Mouse (Mus musculus) erythroblast, embryonic 14.5 days (primary cell): ENCODE results near the gene Epha8. TPM values are rescaled to one million over a fixed set of nuclear protein-coding genes. Genes with fewer than 3 reads are reported as not detected.

Experiments used
- H3K27me3 ChIP-seq: 2 replicates; pipeline ENCODE4 v1.6.1; 2012; ENCODE audit warnings: inconsistent platforms; ENCODE audit not compliant: control insufficient read depth
- H3K36me3 ChIP-seq: 2 replicates; pipeline ENCODE4 v1.6.1; 2012; ENCODE audit warnings: mild to moderate bottlenecking, inconsistent platforms; ENCODE audit not compliant: control insufficient read depth
- H3K4me1 ChIP-seq: 2 replicates; pipeline ENCODE4 v1.6.1; 2012; ENCODE audit warnings: inconsistent platforms; ENCODE audit not compliant: control insufficient read depth
- H3K4me3 ChIP-seq: replicated peaks from 2 replicates; pipeline ENCODE3; 2012; ENCODE audit warnings: moderate library complexity, mild to moderate bottlenecking, inconsistent platforms
- H3K9me3 ChIP-seq: 2 replicates; pipeline ENCODE4 v1.6.1; 2012; ENCODE audit warnings: low read length, inconsistent platforms, mixed read lengths; ENCODE audit not compliant: control insufficient read depth
- GATA1 ChIP-seq: IDR thresholded peaks from 2 replicates; pipeline ENCODE4 v1.6.1; 2012; ENCODE audit warnings: low read length, inconsistent platforms, mixed read lengths
- TAL1 ChIP-seq: IDR thresholded peaks from 3 replicates; pipeline ENCODE4 v1.6.1; 2012; ENCODE audit warnings: low read length, inconsistent platforms, mixed read lengths
- polyA plus RNA-seq: library from polyadenylated mRNA; stranded (reverse); fragments of >175 nt; gene quantifications from 2 replicates; pipeline ENCODE4 v1.2.3, GENCODE M21; 2012

Epha8 gene
- polyA plus RNA-seq, 1 experiment: 12.9 TPM

DNA sequence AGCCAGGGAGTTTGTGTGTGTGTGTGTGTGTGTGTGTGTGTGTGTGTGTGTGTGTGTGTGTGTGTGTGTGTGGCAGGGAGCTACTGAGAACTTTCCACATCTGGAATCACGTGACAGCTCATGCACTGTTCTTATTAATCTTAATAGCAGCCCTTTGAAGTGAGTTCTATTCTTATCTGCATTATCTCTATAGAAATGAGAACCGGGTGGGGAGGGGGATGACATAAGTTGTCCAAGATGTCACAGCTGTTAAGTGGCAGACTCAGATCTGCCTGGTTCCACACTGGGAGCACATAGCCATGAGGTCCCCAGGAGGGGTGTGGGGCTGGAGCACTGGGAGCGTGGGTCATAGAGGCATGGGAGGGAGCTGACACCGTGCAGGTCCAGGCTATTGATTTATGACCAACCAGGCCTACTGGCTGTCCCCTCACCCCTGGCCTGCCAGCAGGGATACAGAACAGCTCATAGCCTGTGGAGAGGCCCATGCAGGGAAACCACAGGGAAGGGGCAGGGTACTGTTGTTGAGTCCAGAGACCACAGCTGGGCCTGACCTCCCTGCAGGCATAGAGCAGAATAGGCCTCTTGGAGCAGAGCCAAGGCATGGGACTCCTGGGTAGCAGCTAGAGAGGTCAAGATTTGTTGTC lies 5.1 kb upstream of the Epha8 start:
- no peak overlapping the region for H3K4me3 ChIP-seq
- H3K4me1 ChIP-seq: peaks cover 6% of the 10 kb centered on the region
- peaks cover 71% of the 10 kb centered on the region for H3K27me3 ChIP-seq
- no peaks in the 10 kb centered on the region for H3K9me3 ChIP-seq
- no peaks in the 10 kb centered on the region for H3K36me3 ChIP-seq
- TF ChIP-seq TAL1 (no peak), GATA1 (no peak)

GRCm38 (mm10) chr4:136960581-136960980 lies 4.0 kb upstream of the Epha8 start:
- H3K4me1 ChIP-seq: peaks cover 6% of the 10 kb centered on the region
- H3K27me3 ChIP-seq: peaks cover 72% of the 10 kb centered on the region
- TF ChIP-seq TAL1 (no peak), GATA1 (no peak)

GRCm38 (mm10) chr4:136960068-136960467 lies 3.5 kb upstream of the Epha8 start:
- Histone ChIP-seq H3K4me1 (peaks cover 3% of the 10 kb centered on the region; the same call in 1 of the 2 replicates), H3K36me3 (no peaks in the 10 kb centered on the region), H3K27me3 (peaks cover 72% of the 10 kb centered on the region), H3K4me3 (no peak overlapping the region), H3K9me3 (peaks cover 2% of the 10 kb centered on the region; the same call in 1 of the 2 replicates)
- no peak for TF ChIP-seq GATA1
- no peak for TF ChIP-seq TAL1

More at GRCm38 (mm10) chr4:136960581-136960980, 4.0 kb upstream of the Epha8 start:
- Histone ChIP-seq H3K4me3 (no peak overlapping the region), H3K9me3 (peaks cover 2% of the 10 kb centered on the region; the same call in 1 of the 2 replicates), H3K36me3 (no peaks in the 10 kb centered on the region)

- Histone ChIP-seq H3K36me3 (no peaks in the 10 kb centered on the region), H3K27me3 (peaks cover 68% of the 10 kb centered on the region), H3K4me1 (peaks cover 2% of the 10 kb centered on the region; the same call in 1 of the 2 replicates), H3K9me3 (peaks cover 2% of the 10 kb centered on the region; the same call in 1 of the 2 replicates), H3K4me3 (no peak overlapping the region)
- TF ChIP-seq TAL1 (no peak), GATA1 (no peak)
Measured at GRCm38 (mm10) chr4:136954562-136954961, 2.1 kb downstream of the Epha8 start.

DNA sequence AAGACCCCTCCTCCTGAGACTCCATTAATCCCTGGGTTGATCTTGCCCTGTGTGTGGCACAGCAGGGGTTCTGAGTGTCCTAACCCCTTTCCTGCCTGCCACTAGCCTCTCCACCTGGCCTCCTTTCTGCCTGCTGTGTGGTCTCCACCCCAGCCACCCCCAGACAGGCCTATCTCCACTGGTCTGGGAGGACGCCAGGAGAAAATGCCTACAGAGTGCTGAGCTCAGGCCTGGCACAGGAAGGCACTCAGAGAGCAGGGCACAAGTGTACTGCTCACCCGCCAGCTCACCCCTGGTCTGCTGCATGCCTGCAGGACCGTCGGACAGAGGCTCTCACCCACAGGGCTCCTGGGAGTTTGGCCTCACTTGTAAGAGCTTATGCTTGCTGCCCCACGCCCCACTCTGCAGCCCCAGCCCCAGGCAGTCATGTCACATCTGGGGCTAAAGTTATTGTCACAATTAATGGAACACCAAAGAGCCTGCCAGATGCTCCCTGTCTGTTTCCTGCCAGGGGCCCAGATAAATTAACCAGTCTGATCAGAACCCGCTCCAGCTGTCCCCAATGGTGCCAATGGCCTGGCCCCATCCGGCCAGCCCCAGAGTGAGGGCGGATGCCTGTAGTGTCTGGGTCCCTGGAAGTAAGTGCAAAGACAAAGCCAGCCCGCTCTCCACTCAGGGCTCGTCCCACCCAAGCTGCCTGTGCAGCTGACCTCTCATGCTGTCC lies 7.2 kb downstream of the Epha8 start:
- no peaks in the 10 kb centered on the region for H3K9me3 ChIP-seq
- H3K27me3 ChIP-seq: peaks cover 52% of the 10 kb centered on the region
- H3K4me1 ChIP-seq: peaks cover 4% of the 10 kb centered on the region
- no peak overlapping the region for H3K4me3 ChIP-seq
- no peaks in the 10 kb centered on the region for H3K36me3 ChIP-seq
- TF ChIP-seq GATA1: no peak
- TF ChIP-seq TAL1: no peak

GRCm38 (mm10) chr4:136945397-136945796 lies 11.2 kb downstream of the Epha8 start:
- peaks cover 4% of the 10 kb centered on the region for H3K4me1 ChIP-seq
- H3K4me3 ChIP-seq: no peak overlapping the region
- no peaks in the 10 kb centered on the region for H3K36me3 ChIP-seq
- peaks cover 74% of the 10 kb centered on the region for H3K27me3 ChIP-seq
- TF ChIP-seq GATA1: no peak
- no peak for TF ChIP-seq TAL1
- H3K9me3 ChIP-seq: no peaks in the 10 kb centered on the region

GRCm38 (mm10) chr4:136944558-136945350 lies 11.9 kb downstream of the Epha8 start:
- Histone ChIP-seq H3K27me3 (peaks cover 81% of the 10 kb centered on the region), H3K9me3 (no peaks in the 10 kb centered on the region), H3K4me1 (peaks cover 4% of the 10 kb centered on the region), H3K36me3 (no peaks in the 10 kb centered on the region), H3K4me3 (no peak overlapping the region)
- no peak for TF ChIP-seq TAL1
- no peak for TF ChIP-seq GATA1

DNA sequence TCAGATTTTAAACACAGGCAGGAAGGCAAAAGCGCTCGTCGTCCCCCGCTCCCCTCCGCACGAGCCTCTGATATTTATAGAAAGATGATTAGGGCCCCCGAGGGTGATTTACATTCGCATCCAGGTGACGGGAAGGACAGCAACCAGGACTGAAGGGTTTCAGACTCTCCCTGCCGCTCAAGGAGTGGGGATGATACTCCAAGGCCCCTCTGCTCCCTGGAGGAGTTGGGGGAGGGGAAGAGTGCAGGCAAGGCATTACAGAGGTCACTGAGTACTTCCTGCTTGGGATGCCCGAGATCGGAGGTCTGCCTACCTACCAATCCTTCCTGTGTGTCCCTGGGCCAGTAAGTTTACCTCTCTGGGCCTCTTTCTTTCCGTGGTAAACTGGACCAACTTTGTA lies 13.4 kb downstream of the Epha8 start:
- TF ChIP-seq TAL1: no peak
- TF ChIP-seq GATA1: no peak
- Histone ChIP-seq H3K36me3 (no peaks in the 10 kb centered on the region), H3K9me3 (no peaks in the 10 kb centered on the region), H3K27me3 (peaks cover 84% of the 10 kb centered on the region), H3K4me1 (peaks cover 4% of the 10 kb centered on the region), H3K4me3 (no peak overlapping the region)

DNA sequence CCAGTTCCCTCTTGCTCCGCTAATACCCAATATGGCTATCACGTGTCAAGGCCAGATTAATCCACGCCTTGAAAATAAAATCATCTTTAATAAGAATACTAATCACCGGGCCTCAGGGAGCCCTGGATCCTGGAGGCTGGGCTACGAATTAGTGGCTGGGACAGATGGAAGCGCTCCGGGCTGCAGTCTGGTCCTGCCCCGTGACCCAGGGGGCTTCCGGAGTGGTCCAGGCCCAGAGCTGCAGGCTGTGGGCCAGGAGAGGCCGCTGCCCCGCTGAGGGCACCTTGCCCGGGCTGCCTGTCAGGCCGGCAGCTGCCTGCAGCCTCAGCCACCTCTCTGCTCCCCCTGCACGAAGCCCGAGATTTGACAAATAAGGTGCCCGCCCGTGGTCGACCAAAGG lies 13.9 kb downstream of the Epha8 start:
- Histone ChIP-seq H3K36me3 (no peaks in the 10 kb centered on the region), H3K4me1 (peaks cover 6% of the 10 kb centered on the region), H3K9me3 (no peaks in the 10 kb centered on the region), H3K27me3 (peaks cover 83% of the 10 kb centered on the region), H3K4me3 (no peak overlapping the region)
- no peak for TF ChIP-seq TAL1
- TF ChIP-seq GATA1: no peak
